Mouse (Mus musculus): ENCODE data around the gene Itpr3. TPM values are rescaled to one million over a fixed set of nuclear protein-coding genes. Genes with fewer than 3 reads are reported as not detected.

The Itpr3 gene
- polyA plus RNA-seq, 1 experiment = 10.6 TPM

GRCm38 (mm10) chr17:27146323-27146923 lies 89.3 kb downstream of the Itpr3 start:
- no peak for DNase-seq (ENCODE audit: low read depth)

- DNase-seq (ENCODE audit: low read depth) = no peak
These were observed 93.8 kb downstream of the Itpr3 start for GRCm38 (mm10) chr17:27150871-27151270.

DNA sequence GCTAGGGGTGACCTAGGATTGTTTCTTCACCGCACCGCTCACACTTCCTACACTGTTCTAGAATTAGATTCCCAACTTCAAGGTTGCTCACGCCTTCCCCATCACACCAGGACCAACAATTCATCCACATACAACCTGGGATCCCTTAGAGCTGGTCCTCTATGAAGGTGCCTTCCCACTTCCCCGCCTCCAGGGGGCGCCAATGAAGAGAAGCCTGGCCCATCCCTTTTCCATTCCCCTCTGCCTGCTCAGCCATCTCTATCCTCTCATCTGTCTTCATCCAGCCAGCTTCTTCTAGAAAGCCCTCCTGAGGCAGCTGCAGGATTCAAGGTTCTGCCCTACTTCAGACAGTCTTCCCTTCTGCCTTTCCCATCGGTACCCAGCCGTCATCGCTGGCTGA lies 94.3 kb downstream of the Itpr3 start:
- no peak for DNase-seq (ENCODE audit: low read depth)

DNA sequence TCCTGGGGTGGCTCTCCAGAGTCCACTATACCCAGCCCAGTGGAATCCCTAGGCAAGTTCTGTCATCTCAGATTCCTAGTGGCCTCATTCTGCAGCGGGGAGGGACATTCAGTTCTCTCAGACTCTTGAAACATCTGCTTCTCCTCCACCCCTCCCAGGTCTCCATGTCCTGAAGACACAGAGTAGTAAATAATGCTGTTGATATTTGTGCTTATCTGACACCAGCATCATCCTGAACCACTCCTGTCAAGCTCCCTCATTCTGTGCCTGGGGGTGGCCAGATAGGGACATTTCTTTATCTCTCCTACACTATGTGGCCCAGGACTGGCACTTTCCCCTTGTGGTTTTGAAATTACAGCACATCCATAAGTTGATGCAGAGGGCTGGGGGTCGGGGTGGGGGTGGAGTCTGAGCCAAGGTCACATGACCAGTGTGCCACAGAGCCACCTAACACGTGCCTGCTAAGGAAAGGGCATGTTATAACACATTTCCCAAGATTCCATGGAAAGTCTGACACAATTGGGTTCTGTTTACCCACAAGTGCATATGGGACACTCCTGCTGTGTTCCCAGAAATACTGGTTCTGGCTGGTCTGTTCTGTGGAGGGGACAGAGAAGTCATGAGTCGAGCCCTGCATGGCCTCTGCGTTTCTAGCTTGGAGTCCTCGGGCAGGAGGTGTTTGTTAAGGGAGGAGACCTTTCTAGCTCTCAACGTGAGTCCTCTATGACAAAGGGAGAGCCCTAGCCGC lies 96.0 kb downstream of the Itpr3 start:
- no peak for DNase-seq (ENCODE audit: low read depth)

DNA sequence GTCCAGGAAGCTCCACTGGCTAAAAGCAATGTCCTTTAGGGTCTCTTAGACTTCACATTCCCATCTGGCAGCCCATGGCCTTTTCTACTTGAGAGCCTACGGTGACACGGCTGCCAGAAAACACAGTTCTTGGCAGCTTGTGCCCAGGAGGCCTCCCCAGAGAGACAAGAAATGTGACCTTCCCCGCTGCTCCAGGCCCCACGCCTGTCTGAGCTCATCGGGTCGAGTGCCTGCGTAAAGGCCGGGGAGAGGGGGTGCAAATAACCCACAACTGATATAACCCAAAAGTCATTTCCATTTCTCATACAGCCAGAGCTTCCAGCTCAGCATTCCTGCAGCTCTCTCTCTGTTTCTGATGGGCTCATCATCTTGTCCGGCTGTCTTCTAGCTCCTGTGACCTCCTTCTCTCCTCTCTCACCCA lies 96.7 kb downstream of the Itpr3 start:
- DNase-seq (ENCODE audit: low read depth) = no peak

- no peak for DNase-seq (ENCODE audit: low read depth)
These were observed 97.2 kb downstream of the Itpr3 start for GRCm38 (mm10) chr17:27154256-27154655.

- DNase-seq (ENCODE audit: low read depth) = no peak
These were observed 97.8 kb downstream of the Itpr3 start for GRCm38 (mm10) chr17:27154881-27155280.

- no peak for DNase-seq (ENCODE audit: low read depth)
These were observed 98.6 kb downstream of the Itpr3 start for GRCm38 (mm10) chr17:27155752-27156151.

GRCm38 (mm10) chr17:27158439-27158838 lies 101.3 kb downstream of the Itpr3 start:
- DNase-seq (ENCODE audit: low read depth) = no peak

DNA sequence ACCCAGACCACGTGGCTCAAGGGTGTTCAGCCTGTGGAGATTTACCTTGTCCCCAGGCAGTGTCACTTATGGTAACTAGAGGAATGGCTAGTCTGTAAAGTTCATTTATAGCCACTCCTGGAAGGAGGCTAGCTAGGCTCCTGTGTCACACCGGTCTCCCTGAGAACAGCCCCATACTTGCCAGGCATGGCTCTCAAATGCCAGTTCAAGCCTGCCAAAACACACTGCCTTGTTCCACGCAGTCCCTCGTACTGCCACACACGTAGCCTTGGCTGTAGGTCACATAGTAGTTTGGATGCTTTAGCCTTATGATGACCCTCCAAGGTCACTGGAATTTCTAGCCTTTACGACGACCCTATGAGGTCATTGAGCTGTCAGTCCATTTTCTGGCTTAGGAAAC lies 102.1 kb downstream of the Itpr3 start:
- DNase-seq (ENCODE audit: low read depth) = no peak

- DNase-seq (ENCODE audit: low read depth) = no peak
These were observed 103.8 kb downstream of the Itpr3 start for GRCm38 (mm10) chr17:27160905-27161304.

DNA sequence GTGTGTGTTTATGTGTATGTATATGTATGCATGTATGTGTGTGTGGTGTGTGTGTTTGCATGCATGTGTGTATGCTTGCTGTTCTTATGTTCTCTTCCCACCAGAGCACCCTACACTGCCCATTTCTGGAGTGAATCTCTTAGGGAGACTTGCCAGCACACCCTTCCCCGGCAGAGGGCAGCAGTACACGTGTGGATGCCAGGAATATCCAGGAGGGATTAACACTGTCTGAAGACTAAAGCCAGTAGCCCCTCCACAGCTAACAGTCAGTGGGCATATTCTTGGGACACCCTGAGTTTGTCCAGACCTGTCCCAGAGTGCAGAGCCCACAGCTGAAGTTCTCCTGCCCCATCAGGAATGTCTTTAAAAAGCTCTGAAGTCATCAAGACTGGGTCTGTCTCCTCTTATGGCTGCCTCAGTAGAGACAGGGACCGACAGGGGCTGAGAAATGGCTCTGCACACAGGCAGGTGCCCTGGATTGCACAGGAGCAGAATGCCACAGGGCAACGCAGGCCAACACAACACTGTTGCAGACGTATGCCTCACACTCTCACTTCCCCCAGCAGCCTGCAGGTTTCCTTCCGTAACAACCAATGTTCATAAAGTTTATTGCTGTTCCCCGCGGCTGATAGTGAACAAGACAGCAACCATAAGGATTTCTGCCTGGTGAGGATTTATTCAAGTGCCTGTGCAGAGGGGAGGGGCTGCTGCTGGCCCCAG lies 108.1 kb downstream of the Itpr3 start:
- no peak for DNase-seq (ENCODE audit: low read depth)

DNA sequence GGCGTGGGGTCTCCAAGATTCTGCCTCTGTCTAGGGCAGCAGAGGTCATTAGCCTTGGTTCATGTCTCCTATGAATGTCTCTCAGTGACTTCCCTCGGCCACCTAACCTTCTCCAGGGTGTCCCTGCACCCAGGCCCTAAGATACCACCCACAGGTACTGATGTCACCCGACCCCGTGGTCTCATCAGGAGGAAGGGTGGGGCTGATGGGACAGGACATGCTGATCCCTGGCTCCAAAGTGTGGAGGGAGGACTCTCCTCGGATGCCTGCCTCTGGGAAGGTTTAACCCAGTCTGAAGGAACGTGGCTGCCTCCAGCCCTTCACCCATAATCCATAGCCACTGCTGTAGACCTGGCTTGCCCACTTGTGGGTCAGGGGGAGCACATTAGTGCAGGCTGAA lies 109.8 kb downstream of the Itpr3 start:
- no peak for DNase-seq (ENCODE audit: low read depth)

GRCm38 (mm10) chr17:27167545-27167944 lies 110.4 kb downstream of the Itpr3 start, which contains the start of gene Ip6k3:
TSS of gene Ip6k3 (minus strand) at chr17:27167795.
- DNase-seq (ENCODE audit: low read depth) = no peak

DNA sequence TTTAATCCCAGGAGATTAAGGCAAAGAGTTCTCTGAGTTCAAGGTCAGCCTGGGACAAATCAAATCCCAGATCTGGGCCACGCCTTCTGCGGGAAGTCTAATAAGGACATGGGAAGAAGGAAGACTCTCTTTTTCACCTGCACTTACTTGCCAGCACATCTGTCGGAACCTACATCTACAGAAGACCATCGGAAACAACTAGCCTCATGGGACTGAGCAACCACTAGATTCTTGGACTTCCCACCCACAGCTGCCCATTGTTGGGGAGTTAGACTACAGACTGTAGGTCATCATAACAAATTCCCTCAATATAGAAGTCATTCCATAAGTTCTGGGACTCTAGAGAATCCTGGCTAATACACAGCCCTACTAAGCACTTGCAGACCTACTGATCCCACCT lies 111.5 kb downstream of the Itpr3 start:
- DNase-seq (ENCODE audit: low read depth) = no peak

GRCm38 (mm10) chr17:27169952-27170695 lies 113.0 kb downstream of the Itpr3 start:
- DNase-seq (ENCODE audit: low read depth) = no peak

DNA sequence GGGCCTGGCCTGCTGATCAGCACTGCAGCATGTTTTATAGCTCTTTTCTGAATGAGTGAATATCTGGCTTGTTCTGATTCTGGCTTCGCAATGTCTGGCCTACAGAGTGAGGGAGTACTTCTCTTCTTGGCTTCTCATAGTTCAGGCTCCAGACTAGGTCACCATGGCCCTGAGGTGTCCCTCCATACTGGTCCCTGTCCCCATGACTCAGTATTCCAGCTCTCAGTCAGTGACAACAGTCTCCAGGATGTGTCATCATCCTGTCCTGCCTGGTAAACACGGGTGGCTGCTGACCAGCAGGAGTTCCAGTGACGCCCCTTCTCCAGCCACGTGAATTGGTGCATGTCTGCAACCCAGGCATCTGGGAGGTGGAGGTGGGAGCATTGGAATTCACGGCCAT lies 114.0 kb downstream of the Itpr3 start:
- no peak for DNase-seq (ENCODE audit: low read depth)

Other genes with a start within 250 kb of the Itpr3 start
- gene Nkx2-5, start 212.3 kb upstream of the Itpr3 start, polyA plus RNA-seq (2012; rRNA removed) = not detected in 2 replicates
- gene Kifc5b, start 140.2 kb upstream of the Itpr3 start, polyA plus RNA-seq (2012; rRNA removed) = 2.5 TPM in 2 replicates
- 44.1 and 46.2 TPM in 2 replicates for gene Phf1, start 124.3 kb upstream of the Itpr3 start, polyA plus RNA-seq (2012; rRNA removed)
- gene Cuta, start 117.7 kb upstream of the Itpr3 start, polyA plus RNA-seq (2012; rRNA removed) = 116 and 131 TPM in 2 replicates
- 13.2 and 20.3 TPM in 2 replicates for gene Syngap1, start 116.1 kb upstream of the Itpr3 start, polyA plus RNA-seq (2012; rRNA removed)
- 10.0 and 12.0 TPM in 2 replicates for gene Zbtb9, start 84.1 kb upstream of the Itpr3 start, polyA plus RNA-seq (2012; rRNA removed)
- 31.0 and 39.6 TPM in 2 replicates for gene Bak1, start 28.3 kb upstream of the Itpr3 start, polyA plus RNA-seq (2012; rRNA removed)
- 177 and 219 TPM in 2 replicates for gene Uqcc2, start 76.6 kb downstream of the Itpr3 start, polyA plus RNA-seq (2012; rRNA removed)
- gene Ip6k3, start 110.5 kb downstream of the Itpr3 start, polyA plus RNA-seq (2012; rRNA removed) = 0.20 and 0.32 TPM in 2 replicates
- 63.7 and 68.8 TPM in 2 replicates for gene Lemd2, start 147.2 kb downstream of the Itpr3 start, polyA plus RNA-seq (2012; rRNA removed)